Mouse (Mus musculus): ENCODE results near the gene Krtap4-8. TPM values are rescaled to one million over a fixed set of nuclear protein-coding genes. Genes with fewer than 3 reads are reported as not detected.
"Not testable (repeated sequence)": the region's sequence is repeated elsewhere in the genome, so short reads cannot be mapped to it uniquely, and the experiment has no call there.

Gene Krtap4-8
- total RNA-seq (2021): not detected

- no peak for DNase-seq (ENCODE audit: extremely low spot score in 1 of 2, low spot score in 2 of 2)
- intact Hi-C loops (cut with DNase I): no loop called here
Measured at GRCm38 (mm10) chr11:99780604-99781003, at the start of gene Krtap4-8. TSS of gene Krtap4-8 (minus strand) at chr11:99780704.

GRCm38 (mm10) chr11:99815566-99815965, 35.1 kb upstream of the Krtap4-8 start, which contains the start of gene Gm11564:
TSS of gene Gm11564 (minus strand) at chr11:99815666.
- intact Hi-C loops (cut with DNase I); DNase-seq (ENCODE audit: extremely low spot score in 1 of 2, low spot score in 2 of 2): not testable (repeated sequence)

- intact Hi-C loops (cut with DNase I); DNase-seq (ENCODE audit: extremely low spot score in 1 of 2, low spot score in 2 of 2): not testable (repeated sequence)
Measured at GRCm38 (mm10) chr11:99809792-99810191, 29.3 kb upstream of the Krtap4-8 start, which contains the start of gene Krtap4-13. TSS of gene Krtap4-13 (minus strand) at chr11:99809892.

GRCm38 (mm10) chr11:99804346-99804745, 23.8 kb upstream of the Krtap4-8 start, which contains the start of gene Gm11554:
TSS of gene Gm11554 (minus strand) at chr11:99804446.
- intact Hi-C loops (cut with DNase I); DNase-seq (ENCODE audit: extremely low spot score in 1 of 2, low spot score in 2 of 2): not testable (repeated sequence)

- intact Hi-C loops (cut with DNase I); DNase-seq (ENCODE audit: extremely low spot score in 1 of 2, low spot score in 2 of 2): not testable (repeated sequence)
Measured at GRCm38 (mm10) chr11:99798832-99799231, 18.3 kb upstream of the Krtap4-8 start, which contains the start of gene Gm11569. TSS of gene Gm11569 (minus strand) at chr11:99798932.

GRCm38 (mm10) chr11:99793367-99793766, 12.9 kb upstream of the Krtap4-8 start, which contains the start of gene Gm11596:
TSS of gene Gm11596 (minus strand) at chr11:99793467.
- intact Hi-C loops (cut with DNase I): no loop called here
- no peak for DNase-seq (ENCODE audit: extremely low spot score in 1 of 2, low spot score in 2 of 2)

- DNase-seq (ENCODE audit: extremely low spot score in 1 of 2, low spot score in 2 of 2); intact Hi-C loops (cut with DNase I): not testable (repeated sequence)
Measured at GRCm38 (mm10) chr11:99784900-99785299, 4.4 kb upstream of the Krtap4-8 start, which contains the start of gene Krtap4-9. TSS of gene Krtap4-9 (plus strand) at chr11:99785200.

GRCm38 (mm10) chr11:99778401-99778800, 2.1 kb downstream of the Krtap4-8 start:
- intact Hi-C loops (cut with DNase I): no loop called here
- no peak for DNase-seq (ENCODE audit: extremely low spot score in 1 of 2, low spot score in 2 of 2)

- intact Hi-C loops (cut with DNase I); DNase-seq (ENCODE audit: extremely low spot score in 1 of 2, low spot score in 2 of 2): not testable (repeated sequence)
Measured at GRCm38 (mm10) chr11:99772813-99773212, 7.7 kb downstream of the Krtap4-8 start, which contains the start of gene Gm11595. TSS of gene Gm11595 (minus strand) at chr11:99772913.

- no peak for DNase-seq (ENCODE audit: extremely low spot score in 1 of 2, low spot score in 2 of 2)
- intact Hi-C loops (cut with DNase I): no loop called here
Measured at GRCm38 (mm10) chr11:99768410-99768809, 12.1 kb downstream of the Krtap4-8 start.

- intact Hi-C loops (cut with DNase I): no loop called here
- DNase-seq (ENCODE audit: extremely low spot score in 1 of 2, low spot score in 2 of 2): no peak
Measured at GRCm38 (mm10) chr11:99758877-99759276, 21.6 kb downstream of the Krtap4-8 start.

- intact Hi-C loops (cut with DNase I): no loop called here
- no peak for DNase-seq (ENCODE audit: extremely low spot score in 1 of 2, low spot score in 2 of 2)
Measured at GRCm38 (mm10) chr11:99743985-99744384, 36.5 kb downstream of the Krtap4-8 start.

- DNase-seq (ENCODE audit: extremely low spot score in 1 of 2, low spot score in 2 of 2): no peak
- intact Hi-C loops (cut with DNase I): no loop called here
Measured at GRCm38 (mm10) chr11:99734190-99734589, 46.3 kb downstream of the Krtap4-8 start, which contains the start of gene Gm14180. TSS of gene Gm14180 (minus strand) at chr11:99734290.

Other genes starting within 250 kb of the Krtap4-8 start
- not detected for gene Krt40, start 237.5 kb downstream of the Krtap4-8 start, total RNA-seq (2021)
- not detected for gene Krtap3-3, start 229.8 kb downstream of the Krtap4-8 start, total RNA-seq (2021)
- gene Krtap3-2, start 223.9 kb downstream of the Krtap4-8 start, total RNA-seq (2021): not detected
- not detected for gene Gm11939, start 221.2 kb downstream of the Krtap4-8 start, total RNA-seq (2021)
- not detected for gene Krtap3-1, start 214.1 kb downstream of the Krtap4-8 start, total RNA-seq (2021)
- not detected for gene Krtap1-5, start 199.7 kb downstream of the Krtap4-8 start, total RNA-seq (2021)
- gene Krtap1-4, start 197.1 kb downstream of the Krtap4-8 start, total RNA-seq (2021): not detected
- not detected for gene Krtap1-3, start 189.4 kb downstream of the Krtap4-8 start, total RNA-seq (2021)
- gene Krtap9-3, start 182.6 kb downstream of the Krtap4-8 start, total RNA-seq (2021): not detected
- not detected for gene Gm11938, start 177.4 kb downstream of the Krtap4-8 start, total RNA-seq (2021)
- not detected for gene Gm11937, start 170.5 kb downstream of the Krtap4-8 start, total RNA-seq (2021)
- gene Krtap2-4, start 165.9 kb downstream of the Krtap4-8 start, total RNA-seq (2021): not detected
- not detected for gene Gm11562, start 160.3 kb downstream of the Krtap4-8 start, total RNA-seq (2021)
- not detected for gene Krtap4-1, start 152.5 kb downstream of the Krtap4-8 start, total RNA-seq (2021)
- gene Krtap4-2, start 145.6 kb downstream of the Krtap4-8 start, total RNA-seq (2021): not detected
- not detected for gene Krtap4-7, start 136.6 kb downstream of the Krtap4-8 start, total RNA-seq (2021)
- not detected for gene Gm11555, start 130.5 kb downstream of the Krtap4-8 start, total RNA-seq (2021)
- not detected for gene Gm11563, start 121.7 kb downstream of the Krtap4-8 start, total RNA-seq (2021)
- not detected for gene Krtap4-6, start 114.7 kb downstream of the Krtap4-8 start, total RNA-seq (2021)
- not detected for gene Gm14190, start 90.0 kb downstream of the Krtap4-8 start, total RNA-seq (2021)
- gene Gm14180, start 46.4 kb downstream of the Krtap4-8 start, total RNA-seq (2021): not detected
- gene Gm11595, start 7.8 kb downstream of the Krtap4-8 start, total RNA-seq (2021): not detected
- not detected for gene Krtap4-9, start 4.5 kb upstream of the Krtap4-8 start, total RNA-seq (2021)
- not detected for gene Gm11596, start 12.8 kb upstream of the Krtap4-8 start, total RNA-seq (2021)
- gene Gm11569, start 18.2 kb upstream of the Krtap4-8 start, total RNA-seq (2021): not detected
- not detected for gene Gm11554, start 23.7 kb upstream of the Krtap4-8 start, total RNA-seq (2021)
- not detected for gene Krtap4-13, start 29.2 kb upstream of the Krtap4-8 start, total RNA-seq (2021)
- not detected for gene Gm11564, start 35.0 kb upstream of the Krtap4-8 start, total RNA-seq (2021)
- not detected for gene 2300003K06Rik, start 57.4 kb upstream of the Krtap4-8 start, total RNA-seq (2021)
- gene Krtap4-16, start 70.9 kb upstream of the Krtap4-8 start, total RNA-seq (2021): not detected
- not detected for gene Gm11568, start 77.2 kb upstream of the Krtap4-8 start, total RNA-seq (2021)
- not detected for gene Gm11559, start 83.8 kb upstream of the Krtap4-8 start, total RNA-seq (2021)
- gene Krtap9-1, start 92.7 kb upstream of the Krtap4-8 start, total RNA-seq (2021): not detected
- not detected for gene Gm11567, start 98.5 kb upstream of the Krtap4-8 start, total RNA-seq (2021)
- not detected for gene Krtap31-1, start 127.2 kb upstream of the Krtap4-8 start, total RNA-seq (2021)
- not detected for gene Gm11565, start 134.0 kb upstream of the Krtap4-8 start, total RNA-seq (2021)
- not detected for gene Krtap31-2, start 155.6 kb upstream of the Krtap4-8 start, total RNA-seq (2021)
- not detected for gene Krtap9-5, start 167.8 kb upstream of the Krtap4-8 start, total RNA-seq (2021)
- gene Krtap29-1, start 198.3 kb upstream of the Krtap4-8 start, total RNA-seq (2021): not detected
- not detected for gene Krtap16-1, start 205.9 kb upstream of the Krtap4-8 start, total RNA-seq (2021)
- gene Krtap17-1, start 213.3 kb upstream of the Krtap4-8 start, total RNA-seq (2021): not detected
- not detected for gene Krt33a, start 235.5 kb upstream of the Krtap4-8 start, total RNA-seq (2021)
- gene Krt33b, start 249.2 kb upstream of the Krtap4-8 start, total RNA-seq (2021): not detected